ENCODE assay signal across 22 mouse cellular contexts in the genomic region with DNA sequence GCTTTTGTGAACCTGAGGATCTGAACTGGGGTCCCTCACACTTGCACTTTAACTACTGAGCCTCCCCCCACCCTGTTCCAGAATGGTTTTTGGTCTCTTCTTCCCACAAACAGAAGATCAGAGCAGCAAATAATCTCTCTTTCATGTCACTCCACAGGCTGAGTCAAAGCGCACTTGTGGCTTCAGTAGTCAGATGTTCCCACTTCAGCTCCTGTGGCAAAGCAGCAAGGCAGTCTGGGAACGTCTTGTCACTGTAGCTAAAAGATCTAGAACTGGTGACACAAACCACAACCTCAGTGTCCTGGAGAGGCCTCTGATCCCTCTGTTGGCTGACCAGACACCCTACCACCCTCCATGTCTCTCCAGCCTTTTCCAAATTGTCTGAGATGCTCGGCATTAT. TPM values are rescaled to one million over a fixed set of nuclear protein-coding genes. Genes with fewer than 3 reads are reported as not detected.
DNase-seq lines count a peak whose midpoint lies in the region; ATAC-seq and TF ChIP-seq lines count a peak whose summit lies in the region.
"Had no signal": no experiment of that assay in that cellular context is flagged by ENCODE, and none has a peak within 500 bp of the region (broad histone marks: within the 10 kb centered on the region; RNA-seq: fewer than 3 reads in every experiment).

No protein-coding gene starts in this region.

- 83% methylated on average over 3 of the region's 3 CpGs for WGBS in forebrain, embryonic 10.5 days
- WGBS in forebrain, embryonic 15.5 days = 74% methylated on average over 3 of the region's 3 CpGs
- WGBS in midbrain, postnatal 0 days = 60% methylated on average over 3 of the region's 3 CpGs
- 78% methylated on average over 3 of the region's 3 CpGs for WGBS in midbrain, embryonic 11.5 days

- H3K9ac ChIP-seq in forebrain, embryonic 15.5 days (replicated peaks) = no peak overlapping the region
- H3K9ac ChIP-seq in midbrain, postnatal 0 days (replicated peaks; ENCODE audit: low read length, poor library complexity, severe bottlenecking) = 0 out of 2 replicates have a peak overlapping the region, but pooled peaks have one; percentile 8
- H3K9ac ChIP-seq in midbrain, embryonic 11.5 days (ENCODE audit: low read length) = no peak overlapping the region
- H3K9ac ChIP-seq: embryonic facial prominence, embryonic 12.5 days; forebrain, embryonic 12.5 days; forebrain, postnatal 0 days; hindbrain, embryonic 13.5 days had no signal

- no peaks in the 10 kb centered on the region for H3K9me3 ChIP-seq in forebrain, embryonic 10.5 days
- H3K9me3 ChIP-seq in forebrain, embryonic 15.5 days = no peaks in the 10 kb centered on the region
- H3K9me3 ChIP-seq in midbrain, postnatal 0 days (ENCODE audit: low read length) = no peaks in the 10 kb centered on the region
- no peaks in the 10 kb centered on the region for H3K9me3 ChIP-seq in midbrain, embryonic 11.5 days (ENCODE audit: control insufficient read depth, low read length)
- H3K9me3 ChIP-seq: embryonic facial prominence, embryonic 12.5 days; forebrain, embryonic 12.5 days; G1E; hindbrain, embryonic 13.5 days had no signal

- no peak for TF ChIP-seq CTCF in midbrain, postnatal 0 days (IDR thresholded peaks at IDR 0.05)

- H3ac ChIP-seq in myocyte (ENCODE audit: control insufficient read depth, insufficient read length) = no peak overlapping the region

- no peak overlapping the region for H3K4me2 ChIP-seq in forebrain, embryonic 15.5 days (replicated peaks)
- H3K4me2 ChIP-seq in midbrain, postnatal 0 days (ENCODE audit: low read depth, low read length, poor library complexity, severe bottlenecking) = no peak overlapping the region
- no peak overlapping the region for H3K4me2 ChIP-seq in midbrain, embryonic 11.5 days
- peak overlapping the region; percentile 49 for H3K4me2 ChIP-seq in myocyte (ENCODE audit: low read depth)
- H3K4me2 ChIP-seq: embryonic facial prominence, embryonic 12.5 days; forebrain, embryonic 12.5 days; hindbrain, embryonic 13.5 days had no signal

- H3K4me3 ChIP-seq in forebrain, embryonic 10.5 days = no peak overlapping the region
- H3K4me3 ChIP-seq in forebrain, embryonic 15.5 days = no peak overlapping the region
- no peak overlapping the region for H3K4me3 ChIP-seq in midbrain, postnatal 0 days (ENCODE audit: low read depth, low read length)
- H3K4me3 ChIP-seq in midbrain, embryonic 11.5 days (ENCODE audit: low read depth, low read length) = no peak overlapping the region
- no peak overlapping the region for H3K4me3 ChIP-seq in myocyte
- H3K4me3 ChIP-seq: embryonic facial prominence, embryonic 12.5 days; forebrain, embryonic 12.5 days; hindbrain, embryonic 13.5 days had no signal

- no peaks in the 10 kb centered on the region for H3K79me2 ChIP-seq in myocyte (ENCODE audit: control insufficient read depth, insufficient read depth)

- DNase-seq in forebrain, embryonic 10.5 days (ENCODE audit: extremely low spot score, low spot score) = no peak
- no peak for DNase-seq in midbrain, postnatal 0 days (ENCODE audit: low spot score)
- no peak for DNase-seq in midbrain, embryonic 11.5 days (ENCODE audit: low spot score, missing footprints)
- peak; percentile 13 for DNase-seq in thymus, postnatal 4 days
- DNase-seq in thymus, postnatal 14 days = no peak
- no peak for DNase-seq in adrenal gland, adult 2 months
- DNase-seq: adrenal gland, postnatal 14 days; cerebellum, postnatal 14 days; embryo, embryonic 11 days; forebrain, postnatal 0 days; gastrocnemius, postnatal 36 days; heart, adult 11 months; heart, postnatal 10 days had no signal

- ATAC-seq in forebrain, embryonic 15.5 days (replicated peaks) = no peak
- ATAC-seq in midbrain, postnatal 0 days (ENCODE audit: low FRiP score) = 0 out of 2 replicates have a peak, but pooled peaks have one; percentile 23
- no peak for ATAC-seq in midbrain, embryonic 11.5 days (ENCODE audit: low FRiP score)
- ATAC-seq: forebrain, postnatal 0 days; hindbrain, postnatal 0 days had no signal

- no peaks in the 10 kb centered on the region for H3K27me3 ChIP-seq in forebrain, embryonic 10.5 days (ENCODE audit: poor library complexity, severe bottlenecking)
- H3K27me3 ChIP-seq in forebrain, embryonic 15.5 days = no peaks in the 10 kb centered on the region
- no peaks in the 10 kb centered on the region for H3K27me3 ChIP-seq in midbrain, postnatal 0 days (ENCODE audit: insufficient read depth, low read length)
- no peaks in the 10 kb centered on the region for H3K27me3 ChIP-seq in midbrain, embryonic 11.5 days (ENCODE audit: control insufficient read depth, insufficient read depth, low read length)
- no peaks in the 10 kb centered on the region for H3K27me3 ChIP-seq in myocyte (ENCODE audit: control insufficient read depth, insufficient read depth, insufficient read length)
- H3K27me3 ChIP-seq: embryonic facial prominence, embryonic 12.5 days; forebrain, embryonic 12.5 days; hindbrain, embryonic 13.5 days had no signal

- H3K4me1 ChIP-seq in forebrain, embryonic 10.5 days = no peaks in the 10 kb centered on the region
- H3K4me1 ChIP-seq in forebrain, embryonic 15.5 days = no peaks in the 10 kb centered on the region
- H3K4me1 ChIP-seq in midbrain, postnatal 0 days (ENCODE audit: insufficient read depth, low read length) = no peaks in the 10 kb centered on the region
- H3K4me1 ChIP-seq in midbrain, embryonic 11.5 days (ENCODE audit: control insufficient read depth, insufficient read depth, low read length) = no peaks in the 10 kb centered on the region
- H3K4me1 ChIP-seq: embryonic facial prominence, embryonic 12.5 days; forebrain, embryonic 12.5 days; hindbrain, embryonic 13.5 days had no signal

- no peak for TF ChIP-seq POLR2A in myocyte (IDR thresholded peaks at IDR 0.05; ENCODE audit: insufficient read length, low read depth)

- 0 out of 2 replicates have a peak overlapping the region, but pooled peaks have one; percentile 20 for H3K27ac ChIP-seq in forebrain, embryonic 10.5 days
- no peak overlapping the region for H3K27ac ChIP-seq in forebrain, embryonic 15.5 days (replicated peaks)
- no peak overlapping the region for H3K27ac ChIP-seq in midbrain, postnatal 0 days (ENCODE audit: low read depth, low read length)
- no peak overlapping the region for H3K27ac ChIP-seq in midbrain, embryonic 11.5 days (ENCODE audit: low read depth, low read length)
- H3K27ac ChIP-seq: embryonic facial prominence, embryonic 12.5 days; forebrain, embryonic 12.5 days; hindbrain, embryonic 13.5 days; hindbrain, postnatal 0 days had no signal

- no peaks in the 10 kb centered on the region for H3K36me3 ChIP-seq in forebrain, embryonic 10.5 days (replicated peaks)
- no peaks in the 10 kb centered on the region for H3K36me3 ChIP-seq in forebrain, embryonic 15.5 days
- no peaks in the 10 kb centered on the region for H3K36me3 ChIP-seq in midbrain, postnatal 0 days (ENCODE audit: insufficient read depth, low read length)
- no peaks in the 10 kb centered on the region for H3K36me3 ChIP-seq in midbrain, embryonic 11.5 days (ENCODE audit: control insufficient read depth, insufficient read depth, low read length)
- no peaks in the 10 kb centered on the region for H3K36me3 ChIP-seq in myocyte (ENCODE audit: control insufficient read depth, insufficient read depth)
- H3K36me3 ChIP-seq: embryonic facial prominence, embryonic 12.5 days; forebrain, embryonic 12.5 days; G1E; hindbrain, embryonic 13.5 days had no signal

TF ChIP-seq in myocyte, 11 proteins besides CTCF, POLR2A, EP300 and RAD21:
- TF ChIP-seq TCF3 (IDR thresholded peaks at IDR 0.05; ENCODE audit: insufficient read length, low read depth) = no peak
- TF ChIP-seq E2F4 (IDR thresholded peaks at IDR 0.05; ENCODE audit: insufficient read depth) = no peak
- no peak for TF ChIP-seq MAX (IDR thresholded peaks at IDR 0.05; ENCODE audit: low read depth)
TF ChIP-seq in myocyte: peak in this region for 0.

RNA-seq across cellular contexts. Expression of a gene that starts 9.0 kb away (rescaled TPM):
- 340 and 341 TPM in 2 replicates for polyA plus RNA-seq in forebrain, embryonic 10.5 days (2016; fragmentation: Nextera tagmentation; extraction: Ambion mirVana)
- 367 and 395 TPM in 2 replicates for polyA plus RNA-seq in forebrain, embryonic 15.5 days (2015; fragmentation: Nextera tagmentation; extraction: Ambion mirVana)
- total RNA-seq in midbrain, postnatal 0 days (2014; rRNA removed) = 291 and 374 TPM in 2 replicates
- polyA plus RNA-seq in midbrain, postnatal 0 days (2015; fragmentation: Nextera tagmentation; extraction: Ambion mirVana) = 416 and 428 TPM in 2 replicates
- polyA plus RNA-seq in midbrain, embryonic 11.5 days (2014; fragmentation: Nextera tagmentation; extraction: Ambion mirVana) = 516 and 569 TPM in 2 replicates
- polyA plus RNA-seq in myocyte (2012; fragmentation: generic; extraction: Trizol) = 68.3 TPM
- 100 to 1,000 TPM; 155 to 624 TPM for total RNA-seq in adrenal gland, adult 2 months (2021)
- 24.6 and 46.2 TPM in 2 replicates for polyA plus RNA-seq in adrenal gland, adult 2 months (2012; rRNA removed)

RNA-seq across cellular contexts. Expression of a gene that starts 57.5 kb away (rescaled TPM):
- polyA plus RNA-seq in forebrain, embryonic 10.5 days (2016; fragmentation: Nextera tagmentation; extraction: Ambion mirVana) = 0.06 and 0.19 TPM in 2 replicates
- 0.26 and 0.51 TPM in 2 replicates for polyA plus RNA-seq in forebrain, embryonic 15.5 days (2015; fragmentation: Nextera tagmentation; extraction: Ambion mirVana)
- total RNA-seq in midbrain, postnatal 0 days (2014; rRNA removed) = 2.9 and 3.4 TPM in 2 replicates
- 0.34 and 0.41 TPM in 2 replicates for polyA plus RNA-seq in midbrain, postnatal 0 days (2015; fragmentation: Nextera tagmentation; extraction: Ambion mirVana)
- polyA plus RNA-seq in midbrain, embryonic 11.5 days (2014; fragmentation: Nextera tagmentation; extraction: Ambion mirVana) = 0.10 and 0.17 TPM in 2 replicates
- not detected for polyA plus RNA-seq in myocyte (2012; fragmentation: generic; extraction: Trizol)
- total RNA-seq in adrenal gland, adult 2 months (2021) = 1 to 10 TPM in 1 of 2 experiments, under 1 TPM in 1; 0.62 to 1.0 TPM
- not detected in 2 replicates for polyA plus RNA-seq in adrenal gland, adult 2 months (2012; rRNA removed)
- polyA plus RNA-seq: G1E; heart, embryonic 14.5 days; intestine, embryonic 14.5 days had no signal
